16 mouse cellular contexts compared by ENCODE assay signal in genomic region chr14:74941591-74941990, GRCm38 (mm10).
"Had no signal": no experiment of that assay in that cellular context is flagged by ENCODE, and none has a peak within 500 bp of the region (broad histone marks: within the 10 kb centered on the region; RNA-seq: fewer than 3 reads in every experiment).

No protein-coding gene starts in this region.

- H3K27me3 ChIP-seq: liver, embryonic 15.5 days; lung, embryonic 15.5 days; megakaryocyte, embryonic 14.5 days; midbrain, embryonic 12.5 days; neural tube, embryonic 12.5 days had no signal

- H3K36me3 ChIP-seq: midbrain, embryonic 12.5 days; neural tube, embryonic 12.5 days had no signal

- H3K4me3 ChIP-seq: liver, embryonic 15.5 days; lung, embryonic 15.5 days; megakaryocyte, embryonic 14.5 days; midbrain, embryonic 12.5 days; neural tube, embryonic 12.5 days had no signal

- DNase-seq: liver, postnatal 0 days; lung, adult 2 months; lung, postnatal 14 days; lung, postnatal 36 days; midbrain, embryonic 14.5 days; right cerebral cortex, postnatal 14 days; thymus, adult 18-20 months; thymus, postnatal 14 days had no signal

- H3K4me2 ChIP-seq: liver, embryonic 15.5 days; lung, embryonic 15.5 days; midbrain, embryonic 12.5 days; neural tube, embryonic 12.5 days had no signal

- ATAC-seq: liver, postnatal 0 days; lung, postnatal 0 days; midbrain, embryonic 16.5 days had no signal

- H3K27ac ChIP-seq: liver, embryonic 15.5 days; lung, embryonic 15.5 days; macrophage; midbrain, embryonic 12.5 days; neural tube, embryonic 12.5 days had no signal

- H3K9me3 ChIP-seq: liver, embryonic 15.5 days; lung, embryonic 15.5 days; megakaryocyte, embryonic 14.5 days; midbrain, embryonic 12.5 days; neural tube, embryonic 12.5 days had no signal

- H3K9ac ChIP-seq: liver, embryonic 15.5 days; liver, postnatal 0 days; lung, embryonic 15.5 days; midbrain, embryonic 12.5 days; neural tube, embryonic 12.5 days had no signal
